Mouse (Mus musculus) layer of hippocampus, postnatal 36 days (tissue): ENCODE measurements around the gene Arl15. TPM values are rescaled to one million over a fixed set of nuclear protein-coding genes. Genes with fewer than 3 reads are reported as not detected.

Experiments used
- DNase-seq, 2 experiments: peaks; one replicate each; pipeline ENCODE4 v3.0.0; 2022
- total RNA-seq, 2 experiments: library from RNA; stranded (reverse); gene quantifications; 2 replicates each; pipeline ENCODE4 v1.2.3; 2021

Gene Arl15
- total RNA-seq, 2 experiments from 2014 or later: 61.5 to 69.2 TPM

- DNase-seq: no peak
Measured at GRCm38 (mm10) chr13:114158111-114158730, 363.9 kb downstream of the Arl15 start.

DNA sequence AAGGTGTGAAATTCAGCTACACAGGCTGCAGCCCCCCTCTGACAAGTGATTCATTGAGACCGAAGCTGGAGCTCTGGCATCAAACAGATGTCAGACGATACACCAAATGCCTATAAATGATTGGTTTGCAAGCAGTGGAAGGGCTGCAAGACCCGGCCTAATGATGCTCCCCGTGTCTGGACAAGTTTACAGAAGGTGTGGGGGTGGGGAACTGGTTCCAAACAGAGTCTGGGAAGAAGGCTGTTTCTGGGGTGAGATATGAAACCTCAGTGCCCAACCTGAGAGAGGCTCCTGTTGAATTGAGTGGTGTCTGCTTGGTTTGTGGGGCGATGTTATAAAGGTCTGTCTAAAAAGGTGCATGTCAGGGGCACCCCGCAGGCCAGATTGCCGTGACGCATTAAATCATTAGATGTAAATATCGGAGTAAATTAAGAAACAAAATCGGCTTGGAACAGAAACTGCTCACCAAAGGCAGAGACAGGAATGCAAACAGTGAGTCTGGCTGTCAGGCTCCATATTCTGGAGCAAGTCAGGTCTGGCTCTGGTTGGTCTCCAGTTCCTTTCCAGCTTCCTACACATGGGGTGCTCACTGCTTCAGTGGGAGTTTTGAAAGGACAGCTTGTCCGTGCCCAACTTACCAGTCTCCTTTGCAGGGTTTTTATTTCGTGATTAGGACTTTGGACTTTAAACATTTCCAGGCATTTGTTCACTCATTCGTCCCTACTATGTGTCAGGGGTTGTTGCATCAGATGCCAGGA, 365.5 kb downstream of the Arl15 start:
- no peak for DNase-seq

DNA sequence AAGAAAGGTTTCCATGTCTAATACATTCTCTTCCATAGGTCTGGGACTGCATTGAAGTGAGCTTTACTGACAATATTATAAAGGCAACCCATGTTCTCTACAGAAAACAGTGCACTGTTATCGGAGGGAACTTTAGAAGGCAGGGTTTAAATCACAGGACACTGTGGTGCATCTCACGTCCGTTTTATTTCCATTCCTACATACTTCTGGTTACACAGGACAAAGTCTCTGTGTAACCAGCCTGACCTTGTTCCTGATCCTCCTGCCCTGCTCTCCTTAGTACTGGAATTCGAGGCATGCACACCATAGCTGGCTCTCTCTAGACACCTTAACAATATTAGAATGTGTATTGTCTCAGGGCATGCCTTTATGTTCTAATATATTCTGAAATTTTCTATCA, 368.4 kb downstream of the Arl15 start:
- no peak for DNase-seq

- no peak for DNase-seq
Measured at GRCm38 (mm10) chr13:114165616-114166015, 371.3 kb downstream of the Arl15 start.

DNA sequence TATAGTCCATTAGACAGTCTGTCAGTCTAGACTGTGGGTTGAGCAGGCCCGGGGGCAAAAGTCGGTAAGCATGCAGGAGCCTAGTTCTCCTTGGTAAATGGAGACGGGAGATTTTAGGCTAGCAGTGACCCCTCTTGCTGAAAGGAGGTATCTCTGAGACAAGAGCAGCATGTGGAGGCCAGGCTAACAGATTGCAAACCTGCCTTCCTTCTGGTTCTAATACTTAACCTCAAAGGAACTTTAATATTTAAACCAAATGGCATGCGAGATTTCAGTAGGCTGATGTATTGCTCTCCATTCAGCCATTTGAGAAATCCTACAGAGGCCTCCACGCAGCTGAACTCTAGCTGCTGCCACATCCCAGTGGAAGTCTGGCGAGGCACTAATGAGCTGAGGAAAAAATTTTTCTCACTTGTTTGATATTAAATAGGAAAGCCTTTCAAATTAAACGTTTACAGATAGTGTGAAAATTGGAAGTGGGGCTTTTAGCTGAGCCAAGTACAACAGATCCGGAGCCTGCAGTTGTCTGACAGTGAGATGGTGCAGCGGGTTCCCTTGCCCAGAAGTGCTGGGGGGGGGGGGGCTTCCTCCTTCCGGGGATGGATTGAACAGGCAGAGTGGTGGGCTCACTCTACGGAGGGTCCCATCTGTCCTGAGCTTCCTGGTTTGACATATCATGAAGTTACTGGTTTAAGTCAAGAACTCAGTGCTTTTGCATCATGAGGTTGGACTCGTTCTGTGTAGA, 372.3 kb downstream of the Arl15 start:
- DNase-seq: no peak

DNA sequence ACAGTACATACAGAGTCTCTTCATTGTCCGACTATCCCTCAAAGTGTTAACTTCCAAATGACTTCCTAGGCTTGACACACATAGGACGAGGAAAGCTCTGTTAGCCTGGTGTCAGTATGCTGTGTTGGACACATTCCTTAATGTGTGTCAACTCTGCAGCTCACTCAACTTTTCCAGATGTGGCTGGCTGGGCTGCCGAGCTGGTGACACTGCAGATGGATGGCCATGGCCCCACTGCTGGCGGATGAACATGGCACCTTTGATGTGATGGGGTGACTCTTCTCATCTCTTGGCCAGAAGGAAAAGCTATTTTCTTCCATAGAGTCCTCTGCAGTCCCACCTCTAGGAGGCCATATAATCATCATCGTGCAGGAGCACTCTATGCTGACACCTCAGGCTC, 375.8 kb downstream of the Arl15 start:
- no peak for DNase-seq

- DNase-seq: no peak
Measured at GRCm38 (mm10) chr13:114171465-114171864, 377.2 kb downstream of the Arl15 start.

- no peak for DNase-seq
Measured at GRCm38 (mm10) chr13:114188107-114188506, 393.8 kb downstream of the Arl15 start.

GRCm38 (mm10) chr13:114188801-114189200, 394.5 kb downstream of the Arl15 start:
- no peak for DNase-seq

GRCm38 (mm10) chr13:114189441-114189840, 395.1 kb downstream of the Arl15 start:
- no peak for DNase-seq

DNA sequence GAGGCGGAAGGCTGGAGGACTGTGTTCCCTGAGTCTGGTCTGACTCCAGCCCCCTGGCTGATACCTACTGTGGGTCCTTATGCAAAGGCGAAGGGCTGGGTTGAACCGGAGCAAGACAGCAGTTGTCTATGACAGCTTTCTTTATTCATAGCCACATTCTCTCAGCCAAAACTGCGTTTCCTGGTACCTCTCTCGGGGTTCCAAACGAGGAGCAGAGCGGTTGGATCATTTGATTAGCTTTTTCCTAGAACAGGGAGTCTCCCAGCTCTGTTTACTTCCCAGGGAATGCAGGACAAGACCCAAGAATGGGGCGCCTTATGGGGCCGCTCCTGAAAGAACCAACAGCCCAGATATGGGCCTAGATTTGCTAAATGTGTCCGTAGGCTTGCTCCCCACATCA, 396.6 kb downstream of the Arl15 start:
- no peak for DNase-seq

DNA sequence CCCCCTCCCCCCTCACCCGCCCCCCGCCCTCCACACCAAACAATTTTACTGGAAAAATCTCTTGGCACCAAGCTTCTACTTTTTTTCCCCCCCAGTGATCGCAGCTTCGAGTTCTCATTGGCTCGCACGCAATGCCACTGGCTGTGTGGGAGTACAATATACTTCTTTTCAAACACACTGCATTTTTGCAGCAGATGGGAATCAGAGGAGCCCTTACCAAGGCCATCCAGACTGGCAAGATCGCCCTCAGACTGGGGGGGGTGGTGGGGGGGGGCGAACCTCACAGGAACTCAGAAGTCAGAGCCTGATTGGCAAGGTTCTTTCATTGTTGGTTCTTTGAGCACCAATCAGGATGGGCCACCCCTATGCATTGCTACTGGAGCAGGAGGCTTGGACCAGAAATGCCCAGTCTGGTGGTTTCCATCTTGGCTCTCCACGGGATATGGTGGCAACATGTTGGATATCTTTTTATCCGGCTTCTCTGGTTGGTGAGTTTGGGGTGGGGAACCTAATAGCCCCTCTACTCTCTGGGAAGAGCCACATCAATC, 404.0 kb downstream of the Arl15 start:
- no peak for DNase-seq

DNA sequence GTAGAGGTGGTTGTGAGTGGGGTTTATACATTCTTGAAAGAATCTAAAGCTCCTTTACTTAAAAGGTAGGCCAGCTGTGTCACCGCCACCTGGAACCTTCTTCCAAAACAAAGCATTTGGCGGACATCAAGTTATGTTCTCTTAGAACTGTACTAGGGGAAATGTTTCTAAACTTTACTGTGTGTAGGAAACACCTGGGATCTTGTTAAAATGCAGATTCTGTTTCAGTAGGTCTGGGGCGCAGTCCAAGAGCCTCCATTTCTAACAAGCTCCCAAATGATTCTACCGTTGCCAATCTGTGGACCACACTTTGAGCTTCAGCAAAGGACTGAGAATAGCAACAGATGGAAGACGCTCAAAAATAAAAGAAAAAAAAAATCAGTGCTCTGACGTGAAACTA, 405.4 kb downstream of the Arl15 start:
- no peak for DNase-seq

- DNase-seq: no peak
Measured at GRCm38 (mm10) chr13:114200545-114200944, 406.2 kb downstream of the Arl15 start.

GRCm38 (mm10) chr13:114202806-114203570, 408.7 kb downstream of the Arl15 start:
- no peak for DNase-seq

Other genes with a start within 250 kb of the Arl15 start
- gene Snx18, start 175.9 kb upstream of the Arl15 start, total RNA-seq: 10 to 100 TPM; 21.6 to 22.7 TPM
- gene Hspb3, start 130.8 kb upstream of the Arl15 start, total RNA-seq: 1 to 10 TPM in 1 of 2 experiments, under 1 TPM in 1; 0.62 to 1.0 TPM